Mouse (Mus musculus) heart, postnatal 25 days (tissue): Measurements from ENCODE around the gene Gm42674. TPM values are rescaled to one million over a fixed set of nuclear protein-coding genes. Genes with fewer than 3 reads are reported as not detected.

Experiments used
- DNase-seq: peaks from one replicate; pipeline ENCODE4 v3.0.0; 2022; ENCODE audit warnings: low spot score
- intact Hi-C: fragments of 180-260 bp; cut with DNase I; formaldehyde crosslinking; loops from one replicate; pipeline ENCODE4 v1.15.1; 2025
- total RNA-seq, 2 experiments: library from RNA; stranded (reverse); gene quantifications; 2 replicates each; pipeline ENCODE4 v1.2.3; 2021

Gene Gm42674
- total RNA-seq, 2 experiments from 2014 or later, result not detected

- DNase-seq, result no peak
- intact Hi-C loops, result no loop called here
These were observed 4.9 kb upstream of the Gm42674 start for GRCm38 (mm10) chr3:90596810-90597209.

- no peak for DNase-seq
- intact Hi-C loops, result no loop called here
These were observed 4.0 kb upstream of the Gm42674 start for GRCm38 (mm10) chr3:90597736-90598135.

DNA sequence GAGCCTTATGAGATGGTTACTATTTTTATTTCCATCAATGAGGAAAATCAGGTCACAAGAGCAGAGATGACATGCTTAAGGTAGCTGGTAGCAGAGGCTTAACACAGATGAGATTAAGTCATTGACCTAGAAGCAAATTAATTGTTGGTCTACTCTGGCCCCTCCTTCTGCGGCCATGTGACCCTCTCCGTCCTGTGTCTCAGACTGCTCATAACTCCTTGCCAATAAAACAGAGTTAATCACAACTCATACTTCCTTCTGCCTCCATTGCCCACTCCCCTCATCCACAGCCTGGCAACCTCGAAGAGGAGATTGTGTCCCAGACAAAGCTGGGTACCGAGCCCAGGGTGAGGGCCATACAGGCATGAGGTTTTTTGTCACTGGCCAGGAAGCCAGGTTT lies 3.5 kb upstream of the Gm42674 start:
- intact Hi-C loops, result no loop called here
- no peak for DNase-seq

GRCm38 (mm10) chr3:90599401-90599800 lies 2.3 kb upstream of the Gm42674 start:
- intact Hi-C loops, result no loop called here

GRCm38 (mm10) chr3:90600036-90600435 lies 1.7 kb upstream of the Gm42674 start:
- no peak for DNase-seq
- intact Hi-C loops, result no loop called here

More at GRCm38 (mm10) chr3:90599401-90599800, 2.3 kb upstream of the Gm42674 start:
- no peak for DNase-seq

DNA sequence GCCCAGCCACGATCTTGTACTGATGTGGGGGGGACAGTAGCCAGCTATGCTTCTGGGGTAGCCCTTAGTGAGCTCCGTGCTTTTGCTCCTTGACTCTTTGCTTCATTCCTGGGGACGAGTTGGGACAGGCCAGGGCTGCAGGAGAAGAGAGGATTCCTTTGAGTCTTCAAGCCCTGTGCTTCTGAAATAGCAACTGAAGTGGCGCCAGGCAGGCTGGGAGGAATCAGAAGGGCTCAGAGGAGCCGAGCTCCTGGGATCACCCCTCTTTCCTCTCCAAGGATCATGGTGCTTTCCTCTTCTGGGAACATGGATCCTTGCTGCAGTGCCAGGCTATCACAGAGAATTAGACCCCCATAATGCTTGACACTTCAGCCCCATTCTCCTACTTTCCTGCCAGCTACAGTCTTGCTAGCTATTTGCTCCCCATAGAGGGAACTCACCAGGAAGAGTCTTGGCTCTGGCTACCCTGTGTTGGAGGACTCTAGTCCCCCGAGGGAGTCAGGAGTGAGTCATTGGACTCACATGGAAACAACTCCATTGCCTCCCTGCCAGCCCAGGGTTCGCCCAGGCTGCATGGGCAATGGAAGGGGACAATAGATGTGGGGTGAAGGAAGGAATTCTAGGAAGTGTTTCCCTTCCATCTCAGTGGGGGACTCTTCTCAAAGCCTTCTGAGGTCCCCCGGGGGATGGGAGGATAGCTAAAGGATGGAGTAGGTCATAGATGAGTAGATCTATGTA lies 1.1 kb upstream of the Gm42674 start:
- intact Hi-C loops, result no loop called here

DNA sequence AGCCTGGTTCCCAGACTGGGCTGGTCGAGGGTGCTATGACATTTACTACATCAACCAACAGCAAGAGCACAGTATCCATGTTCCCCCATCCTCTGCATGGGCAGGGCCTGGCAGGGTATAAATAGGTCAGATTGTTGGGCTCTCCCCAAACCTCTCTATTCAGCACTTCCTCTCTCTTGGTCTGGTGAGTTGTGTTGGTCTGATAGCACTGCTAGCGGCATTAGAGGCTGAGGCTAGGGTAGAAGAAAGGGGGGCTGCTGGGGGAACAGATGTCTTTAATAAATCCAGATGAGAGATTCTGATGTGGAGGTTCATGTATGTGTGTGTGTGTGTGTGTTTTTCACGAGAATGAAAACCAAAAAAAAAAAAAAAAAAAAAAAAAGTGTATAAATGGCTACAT lies 1.9 kb downstream of the Gm42674 start, which contains the start of gene S100a4:
S100a4 (plus strand) TSS at position 149 of the 400 bp plus-strand sequence.
- intact Hi-C loops, result no loop called here
- DNase-seq, result no peak

More for the DNA sequence above, 1.1 kb upstream of the Gm42674 start:
- no peak for DNase-seq

GRCm38 (mm10) chr3:90604416-90604815 lies 2.7 kb downstream of the Gm42674 start:
- intact Hi-C loops, result no loop called here
- DNase-seq, result peak; percentile 86

DNA sequence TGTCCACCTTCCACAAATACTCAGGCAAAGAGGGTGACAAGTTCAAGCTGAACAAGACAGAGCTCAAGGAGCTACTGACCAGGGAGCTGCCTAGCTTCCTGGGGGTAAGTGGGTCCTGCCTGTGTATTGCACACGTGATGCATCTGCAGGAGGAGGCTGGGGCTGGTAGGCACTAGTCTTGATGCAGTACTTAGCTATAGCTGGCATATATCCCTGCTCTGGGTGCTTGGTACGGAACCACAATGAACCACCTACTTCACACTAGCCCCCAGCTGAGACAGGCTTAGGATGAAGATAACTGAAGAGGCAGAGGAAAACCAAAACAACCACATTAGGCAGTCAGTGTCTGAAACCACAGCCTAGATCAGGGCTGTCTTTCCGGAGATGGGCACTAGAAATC lies 3.3 kb downstream of the Gm42674 start:
- no peak for DNase-seq
- intact Hi-C loops, result no loop called here

DNA sequence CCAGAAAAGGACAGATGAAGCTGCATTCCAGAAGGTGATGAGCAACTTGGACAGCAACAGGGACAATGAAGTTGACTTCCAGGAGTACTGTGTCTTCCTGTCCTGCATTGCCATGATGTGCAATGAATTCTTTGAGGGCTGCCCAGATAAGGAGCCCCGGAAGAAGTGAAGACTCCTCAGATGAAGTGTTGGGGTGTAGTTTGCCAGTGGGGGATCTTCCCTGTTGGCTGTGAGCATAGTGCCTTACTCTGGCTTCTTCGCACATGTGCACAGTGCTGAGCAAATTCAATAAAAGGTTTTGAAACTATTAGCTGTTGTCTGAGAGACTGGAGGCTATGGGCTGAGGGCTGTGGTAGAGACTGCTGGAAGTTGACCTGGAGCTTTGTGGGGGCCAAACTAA lies 4.0 kb downstream of the Gm42674 start:
- DNase-seq, result no peak
- intact Hi-C loops, result no loop called here

- DNase-seq, result no peak
- intact Hi-C loops, result no loop called here
These were observed 4.5 kb downstream of the Gm42674 start for GRCm38 (mm10) chr3:90606185-90606584.

DNA sequence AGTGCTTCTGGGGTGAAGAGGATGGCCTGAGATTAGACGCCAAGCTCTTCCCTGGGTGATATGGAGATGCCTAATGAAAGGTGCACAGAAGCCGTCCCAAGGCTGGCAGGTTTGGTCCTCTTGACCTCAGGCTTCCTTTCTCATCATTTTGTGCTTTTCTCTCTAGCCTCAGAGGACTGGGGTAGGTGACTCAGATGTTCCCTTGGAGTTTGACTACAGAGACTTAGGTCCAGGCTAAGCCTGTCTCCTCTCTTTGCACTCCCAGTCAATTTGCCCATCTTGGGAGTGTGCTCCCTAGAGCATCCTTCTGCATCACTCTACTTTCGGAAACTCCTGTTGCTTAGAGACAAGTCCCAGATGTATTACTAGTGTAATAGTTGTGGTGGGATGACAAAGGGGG lies 5.7 kb downstream of the Gm42674 start:
- intact Hi-C loops, result no loop called here
- no peak for DNase-seq

- intact Hi-C loops, result no loop called here
- no peak for DNase-seq
These were observed 6.5 kb downstream of the Gm42674 start, which contains the start of gene S100a5 for GRCm38 (mm10) chr3:90608223-90608622. S100a5 (plus strand) TSS chr3:90608523.

DNA sequence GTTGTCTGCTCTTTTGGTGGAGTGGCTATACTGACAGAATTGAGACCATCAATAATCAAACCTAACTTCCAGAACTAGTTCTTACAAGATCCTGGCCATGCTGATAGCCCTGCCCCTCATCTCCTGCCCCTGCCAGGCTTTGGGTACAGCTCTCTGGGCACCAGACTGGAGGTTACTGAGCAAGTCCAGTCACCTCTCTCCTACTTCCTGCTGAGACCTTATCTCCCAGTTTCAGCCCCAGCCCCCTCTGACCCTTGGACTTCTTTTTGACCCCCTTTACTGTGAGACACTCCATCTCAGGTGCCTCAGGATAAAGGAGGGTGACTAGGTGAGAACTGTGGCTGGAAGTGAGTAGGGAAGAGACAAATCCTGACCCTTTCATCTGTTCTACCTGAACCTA lies 7.4 kb downstream of the Gm42674 start:
- intact Hi-C loops, result no loop called here
- no peak for DNase-seq

DNA sequence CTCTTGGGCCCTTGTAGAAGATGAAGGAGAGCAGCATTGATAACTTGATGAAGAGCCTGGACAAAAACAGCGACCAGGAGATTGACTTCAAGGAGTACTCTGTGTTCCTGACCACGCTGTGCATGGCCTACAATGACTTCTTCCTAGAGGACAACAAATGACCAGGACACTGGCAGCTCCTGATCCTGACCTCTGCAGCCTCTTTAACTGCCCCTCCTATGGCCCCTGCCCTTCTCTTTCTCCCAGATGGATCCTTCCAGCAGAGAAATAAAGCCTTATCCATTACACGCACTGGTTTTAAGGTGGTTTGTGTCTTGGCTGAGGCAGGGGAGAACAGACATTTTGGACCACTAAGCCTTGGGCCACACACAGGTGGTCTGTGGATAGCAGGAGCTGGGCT lies 9.8 kb downstream of the Gm42674 start:
- intact Hi-C loops, result loop anchor here (5.0 to 10.0 kb wide), 2 partner anchors 99 to 197 kb away; partner anchors contain the start of genes S100a1 and S100a13
- no peak for DNase-seq

DNA sequence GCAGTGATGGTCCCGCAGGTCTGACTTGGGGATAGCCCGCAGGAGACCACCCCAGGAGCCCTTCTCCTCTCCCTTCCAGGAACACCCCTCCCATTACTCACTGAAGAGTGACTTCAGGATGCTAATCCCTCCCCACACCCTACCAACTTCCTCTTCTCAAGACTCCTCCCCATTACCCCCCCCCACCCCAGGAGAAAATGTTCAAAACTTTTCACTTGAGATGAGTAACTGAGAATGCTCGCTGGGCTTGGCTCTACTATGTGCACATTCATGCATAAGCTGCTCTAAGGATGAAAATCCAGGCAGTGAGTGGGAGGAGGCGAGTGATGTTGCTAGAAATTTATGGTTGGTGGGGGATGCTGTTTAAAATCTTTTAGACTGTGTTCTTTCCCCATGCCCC lies 10.4 kb downstream of the Gm42674 start:
- intact Hi-C loops, result loop anchor here (5.0 to 10.0 kb wide), 2 partner anchors 100 to 197 kb away; partner anchors contain the start of genes S100a1 and S100a13
- no peak for DNase-seq

DNA sequence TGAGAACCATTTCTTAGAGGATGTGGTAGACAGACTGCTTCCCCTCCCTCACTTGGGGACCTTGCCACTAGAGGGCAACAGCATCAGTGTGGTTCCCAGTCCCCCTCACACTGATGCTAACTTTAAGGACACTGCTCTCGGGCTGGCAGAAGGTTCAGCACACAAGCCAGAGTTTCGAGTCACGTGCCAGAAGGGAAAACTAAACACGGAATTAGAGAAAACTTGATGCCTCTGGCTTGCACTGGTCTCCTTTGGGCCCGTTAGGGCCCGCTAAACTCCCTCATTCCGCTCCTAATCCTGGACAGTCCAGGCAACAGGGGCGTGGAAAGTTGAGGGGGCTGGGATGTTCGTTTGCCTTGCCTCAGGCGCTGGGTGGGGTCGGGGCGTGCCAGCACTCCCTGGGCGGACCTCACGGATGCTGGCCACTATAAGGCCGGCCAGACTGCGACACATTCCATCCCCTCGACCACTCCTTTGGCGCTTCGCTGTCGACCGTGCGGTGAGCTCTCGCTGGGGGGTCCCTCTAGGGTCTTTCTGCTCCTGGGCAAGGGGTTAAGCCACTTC lies 11.1 kb downstream of the Gm42674 start, which contains the start of gene S100a6:
S100a6 (plus strand) TSS at position 155 of the 564 bp plus-strand sequence.
- intact Hi-C loops, result loop anchor here (5.0 to 10.0 kb wide), 2 partner anchors 101 to 198 kb away; partner anchors contain the start of genes S100a1 and S100a13
- peak; percentile 69 for DNase-seq

DNA sequence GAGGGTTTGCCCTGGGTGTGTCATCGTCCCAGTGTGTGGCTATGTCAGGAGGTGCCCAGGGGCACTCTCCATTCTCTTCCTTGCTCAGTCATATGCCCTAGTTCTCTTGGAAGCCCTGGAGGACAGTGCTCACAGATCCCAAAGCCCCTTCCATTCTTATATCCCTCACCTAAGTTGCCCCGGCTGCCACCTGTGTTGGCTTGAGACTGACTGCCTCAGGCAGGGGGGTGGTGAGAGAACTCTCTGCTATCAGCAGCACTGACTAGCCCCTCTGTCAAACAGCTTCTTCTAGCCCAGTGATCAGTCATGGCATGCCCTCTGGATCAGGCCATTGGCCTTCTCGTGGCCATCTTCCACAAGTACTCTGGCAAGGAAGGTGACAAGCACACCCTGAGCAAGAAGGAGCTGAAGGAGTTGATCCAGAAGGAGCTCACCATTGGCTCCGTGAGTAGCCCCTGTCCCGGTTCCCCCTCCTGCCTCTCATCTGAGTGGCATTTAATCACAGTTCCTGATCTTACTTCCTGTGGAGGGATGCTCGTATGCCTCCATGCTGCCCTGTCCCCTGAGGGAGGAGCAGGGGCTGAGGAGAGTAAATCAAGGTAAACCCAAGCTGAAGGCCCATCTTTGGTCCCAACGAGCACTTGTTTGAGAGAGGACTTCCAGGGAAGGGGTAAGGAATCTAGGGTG lies 11.9 kb downstream of the Gm42674 start:
- intact Hi-C loops, result loop anchor here (5.0 to 10.0 kb wide), 2 partner anchors 101 to 199 kb away; partner anchors contain the start of genes S100a1 and S100a13
- no peak for DNase-seq

- intact Hi-C loops, result loop anchor here (5.0 to 10.0 kb wide), 2 partner anchors 102 to 199 kb away; partner anchors contain the start of genes S100a1 and S100a13
- no peak for DNase-seq
These were observed 12.4 kb downstream of the Gm42674 start for GRCm38 (mm10) chr3:90614148-90614530.

DNA sequence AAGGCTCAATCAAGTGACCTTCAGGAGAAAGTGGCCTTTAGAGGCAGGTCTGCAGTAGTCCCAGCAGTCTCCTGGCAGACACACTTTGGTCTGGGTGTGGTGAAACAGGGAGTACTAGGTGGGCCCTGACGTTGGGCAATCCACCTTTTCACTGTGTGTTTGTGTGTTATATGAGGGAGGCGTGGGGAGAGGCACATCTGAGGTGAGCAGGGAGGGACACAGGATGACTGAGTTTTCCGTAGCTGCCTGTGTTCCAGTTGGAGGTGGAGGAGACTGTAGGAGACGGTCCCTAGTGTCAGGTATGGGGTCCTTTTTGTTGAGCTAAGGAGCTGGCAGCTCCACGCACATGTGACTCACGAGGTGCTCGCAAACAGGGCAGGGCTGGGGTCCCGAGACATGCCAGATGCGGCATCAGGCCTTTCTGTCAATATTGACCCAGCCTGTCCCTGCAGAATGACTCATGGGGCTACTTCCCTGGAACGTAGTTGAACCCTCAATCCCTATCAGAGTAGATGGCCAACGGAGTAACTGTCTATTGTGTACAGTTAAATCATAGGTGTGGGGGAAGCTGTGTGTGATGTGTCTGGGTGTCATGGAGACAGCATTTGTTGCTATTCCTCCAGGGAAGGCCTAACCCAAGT lies 13.0 kb downstream of the Gm42674 start:
- DNase-seq, result no peak
- intact Hi-C loops, result loop anchor here (1.0 to 10.0 kb wide), 5 partner anchors 29 to 200 kb away; partner anchors contain the start of genes S100a1, S100a13 and Snapin
